Mouse (Mus musculus) kidney, embryonic 15.5 days (tissue): Measurements from ENCODE around the gene Eif4h. TPM values are rescaled to one million over a fixed set of nuclear protein-coding genes. Genes with fewer than 3 reads are reported as not detected.

ENCODE experiments used
- ATAC-seq: fragments of 200-750 bp; cut with Nextera tagmentation; replicated peaks from 2 replicates; pipeline ENCODE4 v1.8.0; 2017; ENCODE audit warnings: moderate TSS enrichment; ENCODE audit not compliant: low FRiP score
- H3K27ac ChIP-seq: fragments of 300-500 bp; sonication (generic); 2 replicates; pipeline ENCODE4 v1.5.1; 2015; ENCODE audit warnings: mild to moderate bottlenecking, inconsistent platforms
- H3K27me3 ChIP-seq: fragments of 300-500 bp; sonication (generic); 2 replicates; pipeline ENCODE4 v1.6.1; 2015; ENCODE audit warnings: inconsistent platforms
- H3K36me3 ChIP-seq: fragments of 300-500 bp; sonication (generic); 2 replicates; pipeline ENCODE4 v1.6.1; 2015; ENCODE audit warnings: inconsistent platforms
- H3K4me1 ChIP-seq: fragments of 300-500 bp; sonication (generic); 2 replicates; pipeline ENCODE4 v1.6.1; 2015; ENCODE audit warnings: inconsistent platforms
- H3K4me2 ChIP-seq: fragments of 300-500 bp; sonication (generic); 2 replicates; pipeline ENCODE4 v1.6.1; 2015; ENCODE audit warnings: moderate library complexity, mild to moderate bottlenecking, inconsistent platforms
- H3K4me3 ChIP-seq: fragments of 300-500 bp; sonication (generic); replicated peaks from 2 replicates; pipeline ENCODE4 v1.5.1; 2015; ENCODE audit warnings: mild to moderate bottlenecking, inconsistent platforms
- H3K9ac ChIP-seq: fragments of 300-500 bp; sonication (generic); 2 replicates; pipeline ENCODE4 v1.6.1; 2015; ENCODE audit warnings: mild to moderate bottlenecking, inconsistent platforms
- H3K9me3 ChIP-seq: fragments of 300-500 bp; sonication (generic); replicated peaks from 2 replicates; pipeline ENCODE4 v1.6.1; 2016; ENCODE audit warnings: inconsistent platforms
- WGBS: fragments of 180-500 bp; shearing (Covaris S2); methylation state at CpG from one replicate; pipeline ENCODE4 v1.1.7; 2015; ENCODE audit warnings: mixed read lengths; 5-methylcytosine and 5-hydroxymethylcytosine counted together
- polyA plus RNA-seq: library from polyadenylated mRNA; unstranded; fragments of >200 nt; fragmentation: Nextera tagmentation; extraction: Ambion mirVana; gene quantifications from 2 replicates; pipeline ENCODE4 v1.2.1, GENCODE M21; 2015

Gene Eif4h
- polyA plus RNA-seq, 1 experiment from 2014 or later, result 459 TPM

DNA sequence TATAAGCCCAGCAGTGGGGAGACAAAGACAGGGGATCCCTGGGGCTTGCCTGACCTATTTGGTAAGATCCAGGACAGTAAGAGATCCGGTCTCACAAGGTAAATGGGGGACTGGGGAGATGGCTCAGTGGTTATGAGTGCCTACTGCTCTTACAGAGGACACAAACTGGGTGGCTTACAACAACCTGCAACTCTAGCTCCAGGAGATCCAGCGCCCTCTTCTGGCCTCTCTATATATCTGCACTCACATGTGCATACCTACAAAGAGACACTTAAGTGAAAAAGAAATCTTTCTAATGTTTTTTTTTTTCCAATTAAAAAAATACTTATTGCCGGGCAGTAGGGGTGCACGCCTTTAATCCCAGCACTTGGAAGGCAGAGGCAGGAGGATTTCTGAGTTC, 7.2 kb upstream of the Eif4h start:
- H3K4me3 ChIP-seq, result no peak overlapping the region
- H3K27me3 ChIP-seq, result no peaks in the 10 kb centered on the region
- H3K9me3 ChIP-seq, result 0 out of 2 replicates have a peak, but pooled peaks cover 3% of the 10 kb centered on the region
- 76% methylated on average over 4 of the region's 4 CpGs for WGBS
- ATAC-seq, result no peak
- H3K4me1 ChIP-seq, result peaks cover 7% of the 10 kb centered on the region; the same call in 1 of the 2 replicates
- H3K27ac ChIP-seq, result no peak overlapping the region
- no peak overlapping the region for H3K4me2 ChIP-seq
- H3K9ac ChIP-seq, result no peak overlapping the region
- H3K36me3 ChIP-seq, result no peaks in the 10 kb centered on the region

- WGBS, result 55% methylated on average over 8 of the region's 8 CpGs
- Histone ChIP-seq H3K4me2 (no peak overlapping the region), H3K4me3 (no peak overlapping the region), H3K27ac (peak overlapping the region; percentile 66), H3K9ac (no peak overlapping the region), H3K27me3 (no peaks in the 10 kb centered on the region), H3K4me1 (peaks cover 9% of the 10 kb centered on the region), H3K9me3 (no peaks in the 10 kb centered on the region), H3K36me3 (no peaks in the 10 kb centered on the region)
- ATAC-seq, result no peak
Measured at GRCm38 (mm10) chr5:134644643-134645118, 5.4 kb upstream of the Eif4h start.

DNA sequence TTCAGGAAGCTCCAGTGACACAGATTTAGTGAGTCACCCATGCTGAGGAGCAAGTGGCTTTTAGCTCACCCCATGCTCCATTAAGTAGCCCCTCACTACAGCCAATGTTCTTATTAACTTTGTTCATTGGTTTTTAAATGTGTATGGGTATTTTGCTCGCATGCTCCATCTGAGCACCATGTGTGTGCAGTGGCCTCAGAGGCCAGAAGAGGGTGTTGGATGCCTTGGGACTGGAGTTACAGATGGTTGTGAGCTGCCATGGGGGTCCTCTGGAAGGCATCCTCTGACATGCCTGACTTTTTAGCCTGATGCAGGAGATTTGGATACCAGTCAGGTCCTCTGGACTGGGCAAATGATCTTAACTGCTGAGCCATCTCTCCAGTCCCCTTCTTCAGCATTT, 4.8 kb upstream of the Eif4h start:
- 81% methylated on average over 1 of the region's 1 CpGs for WGBS
- H3K4me3 ChIP-seq, result no peak overlapping the region

DNA sequence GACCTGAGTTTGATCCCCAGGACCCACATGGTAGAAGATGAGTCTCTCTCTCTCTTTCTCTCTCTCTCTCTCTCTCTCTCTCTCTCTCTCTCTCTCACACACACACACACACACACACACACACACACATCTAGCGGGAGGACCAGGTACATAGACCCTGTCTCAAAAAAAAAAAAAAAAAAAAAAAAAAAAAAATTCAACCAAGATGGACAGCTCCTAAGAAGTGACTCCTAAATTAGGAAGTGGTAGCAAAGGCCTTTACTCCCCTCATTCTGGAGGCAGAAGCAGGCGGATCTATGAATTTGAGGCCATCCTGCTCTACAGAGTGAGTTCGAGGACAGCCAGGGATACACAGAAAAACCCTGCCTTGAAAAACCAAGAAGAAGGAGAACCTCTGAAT, 1.1 kb upstream of the Eif4h start:
- H3K27ac ChIP-seq, result no peak overlapping the region
- no peak overlapping the region for H3K4me2 ChIP-seq
- no peak overlapping the region for H3K9ac ChIP-seq
- ATAC-seq, result no peak
- no peaks in the 10 kb centered on the region for H3K27me3 ChIP-seq
- H3K9me3 ChIP-seq, result no peaks in the 10 kb centered on the region
- peaks cover 18% of the 10 kb centered on the region for H3K36me3 ChIP-seq
- WGBS, result 89% methylated on average over 2 of the region's 3 CpGs
- peaks cover 26% of the 10 kb centered on the region for H3K4me1 ChIP-seq
- no peak overlapping the region for H3K4me3 ChIP-seq

More for the DNA sequence above, 4.8 kb upstream of the Eif4h start:
- Histone ChIP-seq H3K36me3 (no peaks in the 10 kb centered on the region), H3K27me3 (no peaks in the 10 kb centered on the region), H3K9me3 (no peaks in the 10 kb centered on the region), H3K9ac (no peak overlapping the region), H3K27ac (peak overlapping the region; percentile 66), H3K4me1 (peaks cover 12% of the 10 kb centered on the region), H3K4me2 (no peak overlapping the region)
- no peak for ATAC-seq

- ATAC-seq, result peak; percentile 81
- Histone ChIP-seq H3K9me3 (no peaks in the 10 kb centered on the region), H3K36me3 (peaks cover 32% of the 10 kb centered on the region), H3K9ac (peak overlapping the region; percentile 100), H3K4me2 (peak overlapping the region; percentile 79), H3K4me1 (peaks cover 20% of the 10 kb centered on the region), H3K27me3 (no peaks in the 10 kb centered on the region), H3K4me3 (peak overlapping the region; percentile 98), H3K27ac (peak overlapping the region; percentile 97)
- WGBS, result under 1% methylated on average over 83 of the region's 85 CpGs
Measured at GRCm38 (mm10) chr5:134638461-134639268, 625 bp downstream of the Eif4h start.

GRCm38 (mm10) chr5:134637820-134638367, 1.4 kb downstream of the Eif4h start:
- Histone ChIP-seq H3K9ac (peak overlapping the region; percentile 100), H3K4me1 (peaks cover 24% of the 10 kb centered on the region), H3K4me2 (peak overlapping the region; percentile 79), H3K27me3 (no peaks in the 10 kb centered on the region), H3K27ac (0 out of 2 replicates have a peak overlapping the region, but pooled peaks have one; percentile 97), H3K4me3 (peak overlapping the region; percentile 98), H3K36me3 (peaks cover 39% of the 10 kb centered on the region), H3K9me3 (no peaks in the 10 kb centered on the region)
- no peak for ATAC-seq
- 12% methylated on average over 5 of the region's 5 CpGs for WGBS

- peaks cover 26% of the 10 kb centered on the region for H3K4me1 ChIP-seq
- no peaks in the 10 kb centered on the region for H3K27me3 ChIP-seq
- no peak overlapping the region for H3K4me3 ChIP-seq
- 78% methylated on average over 2 of the region's 2 CpGs for WGBS
- H3K9me3 ChIP-seq, result no peaks in the 10 kb centered on the region
- H3K27ac ChIP-seq, result no peak overlapping the region
- no peak overlapping the region for H3K9ac ChIP-seq
- peaks cover 85% of the 10 kb centered on the region for H3K36me3 ChIP-seq
- no peak for ATAC-seq
- H3K4me2 ChIP-seq, result no peak overlapping the region
Measured at GRCm38 (mm10) chr5:134632841-134633240, 6.4 kb downstream of the Eif4h start.

DNA sequence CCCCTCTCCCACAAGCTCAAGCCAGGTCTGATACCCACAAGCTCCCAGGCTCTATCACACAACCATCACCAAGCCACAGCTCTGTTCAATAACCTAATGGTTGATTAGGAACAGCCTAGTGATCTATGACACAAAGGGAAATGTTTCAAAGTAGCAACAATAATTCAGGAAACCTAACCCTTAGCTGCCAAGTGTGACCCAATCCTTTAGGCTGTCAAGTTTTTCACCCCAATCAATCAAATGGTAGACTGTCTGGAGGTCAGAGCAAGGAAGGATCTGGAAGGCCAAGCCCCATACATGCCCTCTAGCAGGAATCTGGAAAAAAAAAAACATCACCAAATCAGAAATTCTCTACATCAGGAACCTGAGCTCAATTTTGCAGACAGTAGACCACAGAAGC, 8.5 kb downstream of the Eif4h start:
- Histone ChIP-seq H3K4me1 (peaks cover 16% of the 10 kb centered on the region), H3K9me3 (no peaks in the 10 kb centered on the region), H3K27ac (no peak overlapping the region), H3K4me3 (no peak overlapping the region), H3K9ac (no peak overlapping the region), H3K4me2 (no peak overlapping the region), H3K27me3 (no peaks in the 10 kb centered on the region), H3K36me3 (peaks cover 92% of the 10 kb centered on the region)
- no peak for ATAC-seq

GRCm38 (mm10) chr5:134629508-134629907, 9.8 kb downstream of the Eif4h start:
- no peak overlapping the region for H3K27ac ChIP-seq

DNA sequence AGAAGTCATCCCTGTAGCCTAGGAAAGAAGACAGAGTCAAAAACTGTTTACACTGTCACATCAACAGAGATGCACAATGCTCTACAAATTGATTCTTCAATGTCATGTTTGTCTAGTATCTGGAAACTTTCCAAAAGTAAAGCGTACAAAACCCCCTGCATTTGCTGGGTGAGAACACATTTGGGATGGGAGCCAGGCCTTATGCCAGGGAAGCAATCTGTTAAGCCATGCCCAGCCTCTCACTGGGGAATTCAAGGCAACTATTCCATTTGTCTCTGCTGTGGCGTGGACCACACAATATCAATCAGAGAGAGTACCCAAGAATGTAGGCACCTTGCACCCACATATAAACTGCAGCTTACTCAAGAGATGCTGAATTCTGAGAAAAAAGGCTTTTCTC, 17.2 kb downstream of the Eif4h start:
- H3K27ac ChIP-seq, result no peak overlapping the region
- H3K9ac ChIP-seq, result no peak overlapping the region
- no peak for ATAC-seq
- H3K27me3 ChIP-seq, result no peaks in the 10 kb centered on the region
- no peak overlapping the region for H3K4me3 ChIP-seq
- no peaks in the 10 kb centered on the region for H3K4me1 ChIP-seq
- peaks cover 99% of the 10 kb centered on the region for H3K36me3 ChIP-seq
- H3K4me2 ChIP-seq, result no peak overlapping the region
- 87% methylated on average over 2 of the region's 2 CpGs for WGBS
- H3K9me3 ChIP-seq, result no peaks in the 10 kb centered on the region

More at GRCm38 (mm10) chr5:134629508-134629907, 9.8 kb downstream of the Eif4h start:
- Histone ChIP-seq H3K4me2 (no peak overlapping the region), H3K4me3 (no peak overlapping the region), H3K9me3 (no peaks in the 10 kb centered on the region), H3K4me1 (peaks cover 14% of the 10 kb centered on the region; the same call in 1 of the 2 replicates), H3K27me3 (no peaks in the 10 kb centered on the region), H3K9ac (no peak overlapping the region), H3K36me3 (peaks cover 94% of the 10 kb centered on the region)
- no peak for ATAC-seq
- WGBS, result 68% methylated on average over 4 of the region's 4 CpGs

DNA sequence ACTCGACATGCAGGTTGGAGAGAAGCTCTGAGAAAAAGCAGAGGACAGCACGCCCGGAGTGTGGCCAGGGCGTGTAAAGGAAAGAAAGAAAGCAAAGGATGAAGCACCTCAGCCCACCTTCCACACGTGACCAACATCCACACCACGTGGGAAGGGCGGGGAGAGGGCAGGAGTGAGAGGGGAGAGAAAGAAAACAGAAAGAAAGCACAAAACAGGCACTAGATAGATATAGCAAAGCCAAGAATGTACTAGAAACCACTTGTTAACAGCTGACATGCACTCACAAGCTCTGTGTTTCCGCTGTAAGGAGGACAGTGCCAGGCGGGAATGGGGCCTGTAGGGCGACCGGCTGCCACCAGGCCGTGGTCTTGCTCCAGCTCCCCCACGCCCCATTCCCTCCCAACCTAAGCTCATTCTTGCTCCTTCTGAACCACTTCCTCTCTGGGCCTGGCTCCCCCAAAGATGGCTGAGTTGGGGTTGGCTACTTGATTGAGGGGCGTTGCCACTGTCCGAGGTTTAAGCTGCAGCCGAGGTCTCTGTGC, 18.1 kb downstream of the Eif4h start:
- H3K27me3 ChIP-seq, result no peaks in the 10 kb centered on the region
- 87% methylated on average over 16 of the region's 16 CpGs for WGBS
- no peak overlapping the region for H3K9ac ChIP-seq
- no peak for ATAC-seq
- no peaks in the 10 kb centered on the region for H3K9me3 ChIP-seq
- H3K4me2 ChIP-seq, result no peak overlapping the region
- H3K27ac ChIP-seq, result no peak overlapping the region
- peaks cover 98% of the 10 kb centered on the region for H3K36me3 ChIP-seq
- no peaks in the 10 kb centered on the region for H3K4me1 ChIP-seq
- H3K4me3 ChIP-seq, result no peak overlapping the region

- ATAC-seq, result no peak
- H3K9ac ChIP-seq, result no peak overlapping the region
- 93% methylated on average over 9 of the region's 9 CpGs for WGBS
Measured at GRCm38 (mm10) chr5:134620457-134620856, 18.8 kb downstream of the Eif4h start.

More at GRCm38 (mm10) chr5:134620457-134620856, 18.8 kb downstream of the Eif4h start:
- Histone ChIP-seq H3K9me3 (no peaks in the 10 kb centered on the region), H3K4me3 (no peak overlapping the region), H3K27ac (no peak overlapping the region), H3K4me2 (no peak overlapping the region), H3K4me1 (no peaks in the 10 kb centered on the region), H3K27me3 (no peaks in the 10 kb centered on the region), H3K36me3 (peaks cover 94% of the 10 kb centered on the region)
